Mouse (Mus musculus): ENCODE data around the gene Mroh2a. TPM values are rescaled to one million over a fixed set of nuclear protein-coding genes. Genes with fewer than 3 reads are reported as not detected.
"Not testable (repeated sequence)": the region's sequence is repeated elsewhere in the genome, so short reads cannot be mapped to it uniquely, and the experiment has no call there.

Mroh2a gene
- polyA plus RNA-seq, 1 experiment from 2014 or later: 0.41 TPM

DNA sequence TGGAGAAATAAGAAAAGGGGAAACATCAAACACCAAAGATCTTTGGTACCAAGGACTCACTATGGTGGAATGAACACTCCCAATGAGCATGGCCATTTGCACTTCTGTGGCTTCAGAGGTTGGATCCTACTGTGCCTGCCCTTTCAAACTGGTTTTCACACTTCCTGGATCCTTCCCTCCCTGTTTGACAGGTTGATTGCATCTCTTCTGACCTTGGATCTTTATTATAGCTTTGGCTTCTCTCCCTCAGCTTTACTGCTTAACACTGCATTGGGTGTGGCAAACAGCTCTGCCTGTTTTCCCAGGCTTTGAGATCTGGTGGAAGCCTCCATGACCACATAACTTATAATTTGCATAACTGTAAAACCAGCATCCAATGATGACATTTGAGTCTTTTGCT lies 6.5 kb upstream of the Mroh2a start:
- no peak overlapping the region for H3K4me3 ChIP-seq (replicated peaks)
- H3K36me3 ChIP-seq: no peaks in the 10 kb centered on the region
- H3K9ac ChIP-seq: no peak overlapping the region
- no peak overlapping the region for H3K4me2 ChIP-seq
- no peaks in the 10 kb centered on the region for H3K4me1 ChIP-seq (replicated peaks)
- ATAC-seq (ENCODE audit: low read depth) (no peak), DNase-seq (no peak)
- peaks cover 18% of the 10 kb centered on the region for H3K9me3 ChIP-seq (replicated peaks)
- H3K27ac ChIP-seq: no peak overlapping the region
- H3K27me3 ChIP-seq: no peaks in the 10 kb centered on the region

DNA sequence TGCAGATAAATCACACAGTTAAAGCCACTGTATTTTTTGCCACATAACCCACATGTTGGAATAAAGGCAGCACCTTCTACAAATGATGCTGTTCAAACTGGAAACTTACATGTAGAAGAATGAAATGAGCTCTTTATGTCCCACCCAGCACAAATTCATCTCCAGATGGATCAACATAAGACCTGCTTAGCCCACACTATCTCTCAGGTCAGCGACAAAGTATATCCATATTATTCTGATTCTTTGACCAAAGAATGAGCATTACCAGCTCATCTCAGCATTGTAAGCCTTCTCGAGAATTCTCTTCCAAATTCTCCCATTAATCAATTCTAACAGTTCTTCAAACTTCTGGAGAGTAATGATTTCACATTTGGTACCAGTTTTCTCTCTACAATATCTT lies 4.6 kb upstream of the Mroh2a start:
- WGBS (ENCODE audit: insufficient replicate concordance): 29% methylated on average over 2 of the region's 2 CpGs
- DNase-seq (no peak), ATAC-seq (ENCODE audit: low read depth) (no peak)

DNA sequence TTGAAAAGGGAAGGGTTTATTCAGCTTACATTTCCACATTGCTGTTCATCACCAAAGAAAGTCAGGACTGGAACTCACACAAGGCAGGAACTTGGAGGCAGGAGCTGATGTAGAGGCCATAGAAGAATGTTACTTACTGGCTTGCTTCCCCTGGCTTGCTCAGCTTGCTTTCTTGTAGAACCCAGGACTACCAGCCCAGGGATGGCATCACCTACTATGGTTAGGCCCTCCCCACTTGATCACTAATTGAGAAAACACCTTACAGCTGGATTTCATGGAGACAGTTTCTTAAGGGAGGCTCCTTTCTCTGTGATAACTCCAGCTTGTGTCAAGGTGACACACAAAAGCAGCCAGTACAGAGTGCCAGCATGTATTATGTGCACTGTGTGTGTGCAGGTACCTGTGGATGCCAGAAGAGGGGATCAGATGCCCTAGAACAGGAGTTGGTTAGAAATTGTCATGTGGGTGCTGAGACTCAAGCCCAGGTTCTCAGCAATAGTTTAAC lies 3.7 kb upstream of the Mroh2a start:
- H3K4me1 ChIP-seq (replicated peaks); H3K27ac ChIP-seq; H3K27me3 ChIP-seq; H3K9ac ChIP-seq; ATAC-seq (ENCODE audit: low read depth); DNase-seq; H3K4me3 ChIP-seq (replicated peaks); H3K4me2 ChIP-seq; H3K36me3 ChIP-seq: not testable (repeated sequence)
- H3K9me3 ChIP-seq (replicated peaks): peaks cover 23% of the 10 kb centered on the region

More for the DNA sequence above, 4.6 kb upstream of the Mroh2a start:
- no peaks in the 10 kb centered on the region for H3K4me1 ChIP-seq (replicated peaks)
- peaks cover 22% of the 10 kb centered on the region for H3K9me3 ChIP-seq (replicated peaks)
- no peaks in the 10 kb centered on the region for H3K27me3 ChIP-seq
- H3K9ac ChIP-seq: no peak overlapping the region
- no peaks in the 10 kb centered on the region for H3K36me3 ChIP-seq
- H3K4me3 ChIP-seq (replicated peaks): no peak overlapping the region
- H3K27ac ChIP-seq: no peak overlapping the region
- no peak overlapping the region for H3K4me2 ChIP-seq

DNA sequence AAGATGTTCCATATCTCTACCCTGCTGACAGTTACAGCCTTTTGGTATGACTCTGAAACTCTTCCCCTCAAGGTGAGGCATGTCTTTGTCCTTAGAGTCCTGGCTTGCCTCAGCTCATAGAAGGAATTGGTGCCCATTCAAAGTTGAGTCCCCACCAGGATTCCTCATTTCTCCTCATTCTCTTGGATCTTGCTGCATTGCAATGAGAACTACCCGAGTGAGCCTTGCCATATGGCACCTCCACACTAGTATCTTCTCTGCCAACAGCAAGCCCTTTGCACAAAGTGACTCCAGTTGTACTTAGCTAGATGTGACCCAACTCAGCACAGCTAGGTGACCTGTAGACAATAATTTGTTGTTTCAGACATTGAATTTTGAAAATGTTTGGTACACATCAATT lies 3.2 kb upstream of the Mroh2a start:
- H3K4me3 ChIP-seq (replicated peaks): no peak overlapping the region
- ATAC-seq (ENCODE audit: low read depth): no peak
- no peaks in the 10 kb centered on the region for H3K36me3 ChIP-seq

DNA sequence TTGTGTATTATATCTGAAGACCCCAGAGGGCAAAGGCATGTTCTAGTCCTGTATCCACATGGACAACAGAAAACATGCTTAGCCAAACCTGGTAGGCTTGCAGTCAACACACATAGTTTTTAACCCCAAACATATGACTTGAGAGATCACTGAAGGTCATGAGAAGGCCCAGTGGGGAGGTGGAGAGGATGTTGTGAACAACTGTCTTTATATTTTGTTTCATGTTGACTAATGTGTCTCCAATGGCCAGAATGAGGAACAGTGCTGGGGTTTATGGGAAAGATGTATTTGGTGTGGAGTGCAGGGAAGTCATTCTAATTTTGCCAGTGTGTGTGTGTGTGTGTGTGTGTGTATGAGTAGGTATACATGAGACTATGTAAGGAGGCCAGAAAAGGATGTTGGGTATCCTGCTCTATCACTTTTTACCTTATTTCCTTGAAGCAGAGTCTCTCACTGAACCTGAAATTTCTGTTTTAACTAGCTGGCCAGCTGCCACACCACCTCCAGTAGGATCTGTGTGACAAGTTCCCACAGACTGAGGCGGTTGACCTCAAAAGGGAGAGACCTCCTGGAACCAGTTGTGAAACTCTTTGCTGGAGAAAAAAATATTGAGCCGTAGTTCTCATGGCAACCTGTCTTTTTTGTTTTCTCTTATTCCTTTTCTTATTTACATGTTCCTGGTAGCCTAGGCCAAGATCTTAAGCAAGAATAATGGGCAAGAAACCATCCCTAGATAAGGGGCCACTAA lies 2.6 kb upstream of the Mroh2a start:
- no peaks in the 10 kb centered on the region for H3K36me3 ChIP-seq
- ATAC-seq (ENCODE audit: low read depth) (no peak), DNase-seq (no peak)
- H3K4me2 ChIP-seq: no peak overlapping the region
- H3K9me3 ChIP-seq (replicated peaks): peaks cover 27% of the 10 kb centered on the region
- no peak overlapping the region for H3K9ac ChIP-seq
- H3K27ac ChIP-seq: no peak overlapping the region
- WGBS (ENCODE audit: insufficient replicate concordance): 49% methylated on average over 2 of the region's 2 CpGs
- H3K27me3 ChIP-seq: no peaks in the 10 kb centered on the region
- no peaks in the 10 kb centered on the region for H3K4me1 ChIP-seq (replicated peaks)
- H3K4me3 ChIP-seq (replicated peaks): no peak overlapping the region

More for the DNA sequence above, 3.2 kb upstream of the Mroh2a start:
- no peak for DNase-seq
- H3K9me3 ChIP-seq (replicated peaks): peaks cover 26% of the 10 kb centered on the region
- H3K4me1 ChIP-seq (replicated peaks): no peaks in the 10 kb centered on the region
- no peak overlapping the region for H3K9ac ChIP-seq
- WGBS (ENCODE audit: insufficient replicate concordance): 25% methylated on average over 1 of the region's 1 CpGs
- no peaks in the 10 kb centered on the region for H3K27me3 ChIP-seq
- no peak overlapping the region for H3K4me2 ChIP-seq
- no peak overlapping the region for H3K27ac ChIP-seq

- not testable (repeated sequence) for H3K27ac ChIP-seq; H3K4me1 ChIP-seq (replicated peaks); H3K9ac ChIP-seq; H3K36me3 ChIP-seq; H3K4me3 ChIP-seq (replicated peaks); H3K27me3 ChIP-seq; H3K4me2 ChIP-seq; DNase-seq; ATAC-seq (ENCODE audit: low read depth)
- 20% methylated on average over 2 of the region's 2 CpGs for WGBS (ENCODE audit: insufficient replicate concordance)
- peaks cover 38% of the 10 kb centered on the region for H3K9me3 ChIP-seq (replicated peaks)
Measured at GRCm38 (mm10) chr1:88225301-88225700, 1.5 kb upstream of the Mroh2a start.

GRCm38 (mm10) chr1:88225741-88226140 lies 1.0 kb upstream of the Mroh2a start:
- no peaks in the 10 kb centered on the region for H3K27me3 ChIP-seq
- H3K9me3 ChIP-seq (replicated peaks): peaks cover 41% of the 10 kb centered on the region
- H3K36me3 ChIP-seq: no peaks in the 10 kb centered on the region
- no peak overlapping the region for H3K4me2 ChIP-seq
- H3K9ac ChIP-seq: no peak overlapping the region
- no peak for DNase-seq
- no peak overlapping the region for H3K27ac ChIP-seq
- H3K4me3 ChIP-seq (replicated peaks): no peak overlapping the region
- H3K4me1 ChIP-seq (replicated peaks): no peaks in the 10 kb centered on the region
- no peak for ATAC-seq (ENCODE audit: low read depth)

DNA sequence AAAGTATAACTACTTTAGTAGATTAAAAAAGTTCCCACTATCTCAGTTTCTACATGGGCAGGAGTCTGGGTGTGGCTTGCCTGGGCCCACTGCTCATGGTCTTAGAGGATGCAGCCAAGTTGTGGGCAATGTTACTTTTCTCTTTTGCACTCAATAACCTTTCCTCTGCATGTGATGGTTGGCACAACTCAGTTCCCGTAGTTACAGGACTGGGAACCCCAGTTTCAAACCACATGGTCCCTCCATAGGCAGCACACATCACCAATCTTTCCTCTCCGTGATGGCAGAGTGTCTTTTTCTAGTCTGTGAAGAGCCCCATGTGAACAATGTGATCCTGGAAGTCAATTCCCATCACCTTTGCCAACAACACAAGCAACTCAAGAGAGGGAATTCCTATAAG lies 696 bp downstream of the Mroh2a start:
- DNase-seq: no peak
- Histone ChIP-seq H3K9ac (no peak overlapping the region), H3K4me2 (no peak overlapping the region), H3K27ac (no peak overlapping the region), H3K4me1 (replicated peaks) (no peaks in the 10 kb centered on the region), H3K4me3 (replicated peaks) (no peak overlapping the region), H3K9me3 (replicated peaks) (peaks cover 54% of the 10 kb centered on the region), H3K36me3 (no peaks in the 10 kb centered on the region), H3K27me3 (no peaks in the 10 kb centered on the region)
- ATAC-seq (ENCODE audit: low read depth): no peak
- WGBS (ENCODE audit: insufficient replicate concordance): 42% methylated on average over 2 of the region's 2 CpGs

DNA sequence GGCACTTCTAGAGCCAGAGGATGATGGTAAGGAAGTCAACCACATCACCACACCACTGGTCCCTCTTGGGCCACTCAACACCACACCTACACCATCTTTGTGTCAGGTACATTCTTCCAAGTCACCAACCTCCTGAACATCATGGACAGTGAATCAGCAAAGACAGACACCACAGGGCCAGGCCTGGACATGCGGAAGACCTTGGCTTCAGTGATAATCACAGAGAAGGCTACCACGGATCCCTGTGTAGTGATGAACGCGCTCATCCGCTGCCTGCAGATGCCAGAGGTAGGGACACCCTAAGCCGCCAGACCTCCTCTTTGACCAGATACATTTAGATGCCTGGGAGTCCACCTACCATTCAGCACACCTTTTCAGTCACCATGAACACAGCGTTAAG lies 1.3 kb downstream of the Mroh2a start:
- DNase-seq (no peak), ATAC-seq (ENCODE audit: low read depth) (no peak)
- H3K9me3 ChIP-seq (replicated peaks): peaks cover 60% of the 10 kb centered on the region
- no peak overlapping the region for H3K27ac ChIP-seq
- no peak overlapping the region for H3K9ac ChIP-seq
- H3K4me3 ChIP-seq (replicated peaks): no peak overlapping the region
- no peaks in the 10 kb centered on the region for H3K27me3 ChIP-seq
- H3K36me3 ChIP-seq: no peaks in the 10 kb centered on the region
- no peaks in the 10 kb centered on the region for H3K4me1 ChIP-seq (replicated peaks)
- no peak overlapping the region for H3K4me2 ChIP-seq
- WGBS (ENCODE audit: insufficient replicate concordance): 57% methylated on average over 7 of the region's 7 CpGs

DNA sequence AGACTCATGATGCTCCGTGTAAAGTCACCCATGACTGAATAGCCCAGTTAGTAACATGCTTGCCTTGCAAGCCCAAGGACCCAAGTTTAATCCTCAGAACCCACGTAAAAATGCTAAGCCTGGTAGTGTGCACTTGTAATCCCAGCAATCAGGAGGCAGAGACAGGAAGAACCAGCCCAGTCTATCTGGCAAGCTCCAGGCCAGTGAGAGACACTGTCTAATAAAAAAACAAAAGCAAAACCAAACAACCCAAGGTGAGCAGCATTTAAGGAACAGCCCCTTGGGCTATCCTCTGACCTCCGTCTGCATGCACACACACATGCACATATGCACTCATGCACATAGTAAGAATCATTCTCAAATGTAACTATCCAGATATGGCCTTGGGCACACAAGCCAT lies 2.8 kb downstream of the Mroh2a start:
- no peak for DNase-seq
- Histone ChIP-seq H3K9me3 (replicated peaks) (peaks cover 74% of the 10 kb centered on the region), H3K4me1 (replicated peaks) (no peaks in the 10 kb centered on the region), H3K36me3 (no peaks in the 10 kb centered on the region), H3K4me3 (replicated peaks) (no peak overlapping the region), H3K27me3 (no peaks in the 10 kb centered on the region), H3K9ac (no peak overlapping the region), H3K4me2 (no peak overlapping the region), H3K27ac (no peak overlapping the region)
- no peak for ATAC-seq (ENCODE audit: low read depth)
- WGBS (ENCODE audit: insufficient replicate concordance): 54% methylated on average over 3 of the region's 3 CpGs

- no peaks in the 10 kb centered on the region for H3K36me3 ChIP-seq
- H3K9ac ChIP-seq: no peak overlapping the region
- no peak overlapping the region for H3K4me3 ChIP-seq (replicated peaks)
- no peak overlapping the region for H3K27ac ChIP-seq
- ATAC-seq (ENCODE audit: low read depth): 0 out of 2 replicates have a peak, but pooled peaks have one; percentile 8
- 62% methylated on average over 5 of the region's 5 CpGs for WGBS (ENCODE audit: insufficient replicate concordance)
- DNase-seq: no peak
- H3K27me3 ChIP-seq: no peaks in the 10 kb centered on the region
- no peak overlapping the region for H3K4me2 ChIP-seq
- no peaks in the 10 kb centered on the region for H3K4me1 ChIP-seq (replicated peaks)
- H3K9me3 ChIP-seq (replicated peaks): peaks cover 78% of the 10 kb centered on the region
Measured at GRCm38 (mm10) chr1:88229986-88230385, 3.2 kb downstream of the Mroh2a start.

- no peaks in the 10 kb centered on the region for H3K36me3 ChIP-seq
Measured at GRCm38 (mm10) chr1:88230421-88230820, 3.6 kb downstream of the Mroh2a start.

More at GRCm38 (mm10) chr1:88230421-88230820, 3.6 kb downstream of the Mroh2a start:
- Histone ChIP-seq H3K4me2 (no peak overlapping the region), H3K27me3 (no peaks in the 10 kb centered on the region), H3K4me3 (replicated peaks) (no peak overlapping the region), H3K27ac (no peak overlapping the region), H3K4me1 (replicated peaks) (no peaks in the 10 kb centered on the region), H3K9me3 (replicated peaks) (peaks cover 81% of the 10 kb centered on the region), H3K9ac (no peak overlapping the region)
- ATAC-seq (ENCODE audit: low read depth): no peak
- 59% methylated on average over 7 of the region's 7 CpGs for WGBS (ENCODE audit: insufficient replicate concordance)
- DNase-seq: no peak
